Mouse (Mus musculus): ENCODE data around the gene Rmnd5b. TPM values are rescaled to one million over a fixed set of nuclear protein-coding genes. Genes with fewer than 3 reads are reported as not detected.
A peak's percentile ranks its signal among the peaks of the same experiment; 100 is the strongest.

Rmnd5b gene
- polyA plus RNA-seq, 1 experiment: 62.3 TPM

DNA sequence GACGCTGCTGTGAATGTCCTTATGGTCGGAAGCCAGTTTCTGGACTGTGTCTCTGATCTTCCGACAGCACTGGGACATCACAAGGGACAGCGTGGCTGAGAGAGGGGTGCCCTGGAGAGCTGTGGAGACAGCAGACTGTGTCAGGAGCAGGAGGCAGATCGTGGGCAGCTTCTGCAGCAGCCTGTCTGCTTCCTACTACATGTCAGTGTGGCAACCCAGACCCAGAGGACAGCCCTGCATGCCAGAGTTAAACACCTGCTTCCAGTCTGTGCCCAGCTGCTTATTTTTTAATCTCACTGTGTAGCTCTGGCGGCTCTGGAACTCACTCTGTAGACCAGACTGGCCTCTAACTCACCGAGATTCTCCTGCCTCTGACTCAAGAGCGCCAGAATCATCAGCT, 7.8 kb downstream of the Rmnd5b start:
- H3K4me1 ChIP-seq (ENCODE audit: control insufficient read depth, insufficient read depth, low read length): peaks cover 7% of the 10 kb centered on the region
- TF ChIP-seq POLR2A (IDR thresholded peaks at IDR 0.05; ENCODE audit: borderline replicate concordance, insufficient read depth, low read length) (no peak), CTCF (IDR thresholded peaks at IDR 0.05; ENCODE audit: borderline replicate concordance, insufficient read depth, low read depth, low read length) (no peak)
- no peak overlapping the region for H3K27ac ChIP-seq (ENCODE audit: insufficient read depth, low read length)
- no peaks in the 10 kb centered on the region for H3K27me3 ChIP-seq (ENCODE audit: control insufficient read depth, insufficient read depth, low read length)
- DNase-seq: no peak
- 68% methylated on average over 8 of the region's 8 CpGs for WGBS
- no peak overlapping the region for H3K4me3 ChIP-seq (replicated peaks; ENCODE audit: insufficient read depth, low read depth, low read length)

DNA sequence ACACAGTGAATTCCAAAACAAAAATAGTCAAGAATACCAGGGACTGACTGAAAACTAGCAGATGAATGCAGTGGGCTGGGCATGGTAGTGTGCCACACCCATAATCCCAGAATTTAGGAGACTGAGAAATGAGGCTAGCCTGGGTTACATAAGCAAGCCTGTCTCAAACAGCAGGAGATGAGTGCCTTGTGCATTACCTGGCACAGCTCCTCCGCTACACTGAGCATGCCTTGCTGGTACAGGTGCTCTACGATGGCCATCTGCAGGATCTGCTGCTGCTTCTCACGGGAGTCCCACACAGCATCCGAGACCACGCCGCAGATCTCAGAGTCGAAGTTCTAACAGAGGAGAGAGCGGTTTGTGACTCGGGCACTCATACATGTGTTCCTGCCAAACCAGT, 8.3 kb downstream of the Rmnd5b start:
- Histone ChIP-seq H3K4me1 (ENCODE audit: control insufficient read depth, insufficient read depth, low read length) (peaks cover 7% of the 10 kb centered on the region), H3K4me3 (replicated peaks; ENCODE audit: insufficient read depth, low read depth, low read length) (no peak overlapping the region), H3K27me3 (ENCODE audit: control insufficient read depth, insufficient read depth, low read length) (no peaks in the 10 kb centered on the region), H3K27ac (ENCODE audit: insufficient read depth, low read length) (no peak overlapping the region)
- 53% methylated on average over 9 of the region's 9 CpGs for WGBS
- DNase-seq: peak; percentile 54 to 61
- TF ChIP-seq CTCF (IDR thresholded peaks at IDR 0.05; ENCODE audit: borderline replicate concordance, insufficient read depth, low read depth, low read length) (no peak), POLR2A (IDR thresholded peaks at IDR 0.05; ENCODE audit: borderline replicate concordance, insufficient read depth, low read length) (no peak)

DNA sequence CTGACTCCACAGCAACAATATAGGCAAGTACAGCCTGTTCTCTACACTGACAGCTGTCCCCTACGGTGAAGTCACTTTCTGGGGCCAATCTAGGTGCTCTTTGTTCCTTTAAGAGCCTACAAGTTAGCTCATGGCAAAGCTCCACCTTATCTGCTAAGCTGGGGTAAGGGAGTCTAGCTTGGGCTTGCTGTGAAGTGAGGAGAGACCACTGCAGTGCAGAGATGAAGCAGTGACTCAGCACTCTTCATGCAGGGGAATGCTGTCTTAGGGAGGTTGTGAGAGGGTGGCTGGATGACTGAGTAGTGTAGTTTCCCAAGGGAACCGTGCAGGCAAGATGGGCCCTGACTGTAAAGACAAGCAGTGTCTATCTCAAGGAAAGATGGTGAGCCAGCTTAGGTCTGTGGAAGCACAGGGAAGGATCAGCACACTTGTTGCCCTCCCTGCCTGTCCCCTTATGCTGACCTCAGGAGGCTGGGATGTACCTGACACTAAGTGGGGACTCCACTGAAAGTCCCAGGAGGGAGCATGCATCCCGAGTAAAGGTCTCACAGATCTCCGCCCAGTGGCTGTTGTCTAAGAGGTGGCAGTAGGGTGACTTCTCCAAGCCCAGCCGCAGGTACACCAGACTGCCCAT, 10.4 kb downstream of the Rmnd5b start:
- Histone ChIP-seq H3K27ac (ENCODE audit: insufficient read depth, low read length) (no peak overlapping the region), H3K4me1 (ENCODE audit: control insufficient read depth, insufficient read depth, low read length) (peaks cover 7% of the 10 kb centered on the region), H3K4me3 (replicated peaks; ENCODE audit: insufficient read depth, low read depth, low read length) (no peak overlapping the region), H3K27me3 (ENCODE audit: control insufficient read depth, insufficient read depth, low read length) (no peaks in the 10 kb centered on the region)
- WGBS: 77% methylated on average over 5 of the region's 5 CpGs
- TF ChIP-seq CTCF (IDR thresholded peaks at IDR 0.05; ENCODE audit: borderline replicate concordance, insufficient read depth, low read depth, low read length): no peak
- no peak for DNase-seq

DNA sequence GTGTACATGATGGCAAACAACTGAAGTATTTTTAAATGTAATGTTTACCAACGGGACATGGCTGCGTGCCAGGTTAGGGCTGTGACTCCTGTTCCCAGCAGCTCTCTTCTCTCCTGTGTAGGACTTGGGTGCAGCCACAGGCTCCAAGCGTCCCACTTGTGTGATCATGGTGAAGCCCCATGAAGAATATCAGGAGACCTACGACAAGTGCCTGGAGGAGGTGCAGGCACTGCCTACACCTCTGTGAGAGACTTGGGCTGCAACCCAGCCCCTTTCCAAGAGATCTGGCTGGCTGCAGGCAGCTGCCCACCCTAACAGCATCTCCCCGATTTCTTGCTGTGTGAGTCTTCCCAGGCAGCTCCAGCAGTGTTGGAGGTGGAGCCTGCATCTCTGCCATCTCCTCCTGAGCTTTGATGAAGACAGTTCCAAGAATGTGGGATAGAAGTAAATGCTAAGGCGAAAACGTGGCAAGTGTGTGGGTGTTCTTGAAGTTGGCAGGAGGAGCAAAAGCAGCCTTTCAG, 12.7 kb downstream of the Rmnd5b start:
- TF ChIP-seq CTCF (IDR thresholded peaks at IDR 0.05; ENCODE audit: borderline replicate concordance, insufficient read depth, low read depth, low read length): no peak
- no peak for TF ChIP-seq POLR2A (IDR thresholded peaks at IDR 0.05; ENCODE audit: borderline replicate concordance, insufficient read depth, low read length)
- DNase-seq: no peak
- Histone ChIP-seq H3K27me3 (ENCODE audit: control insufficient read depth, insufficient read depth, low read length) (no peaks in the 10 kb centered on the region), H3K4me1 (ENCODE audit: control insufficient read depth, insufficient read depth, low read length) (peaks cover 7% of the 10 kb centered on the region), H3K4me3 (replicated peaks; ENCODE audit: insufficient read depth, low read depth, low read length) (no peak overlapping the region), H3K27ac (ENCODE audit: insufficient read depth, low read length) (no peak overlapping the region)
- WGBS: 74% methylated on average over 7 of the region's 7 CpGs

DNA sequence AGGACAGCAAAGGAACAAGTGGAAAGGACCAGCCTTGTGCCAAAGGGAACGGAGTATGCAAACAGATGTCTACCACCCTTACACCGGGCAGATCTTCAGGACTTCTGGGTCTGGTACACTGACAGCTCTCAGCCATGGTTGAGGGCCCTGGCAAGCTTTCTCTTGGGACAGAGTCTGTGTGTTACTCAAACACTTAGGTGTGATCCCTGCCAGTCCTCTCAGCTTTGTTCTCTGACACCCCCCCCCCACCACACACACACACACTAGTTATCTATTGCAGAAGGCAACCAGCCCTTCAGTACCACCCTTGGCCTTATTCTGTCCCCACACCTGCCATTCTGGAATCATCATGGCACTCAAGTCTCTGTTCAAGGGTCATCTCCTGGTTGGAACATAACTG, 13.9 kb downstream of the Rmnd5b start:
- Histone ChIP-seq H3K27ac (ENCODE audit: insufficient read depth, low read length) (no peak overlapping the region), H3K4me3 (replicated peaks; ENCODE audit: insufficient read depth, low read depth, low read length) (no peak overlapping the region), H3K4me1 (ENCODE audit: control insufficient read depth, insufficient read depth, low read length) (no peaks in the 10 kb centered on the region), H3K27me3 (ENCODE audit: control insufficient read depth, insufficient read depth, low read length) (no peaks in the 10 kb centered on the region)
- TF ChIP-seq POLR2A (IDR thresholded peaks at IDR 0.05; ENCODE audit: borderline replicate concordance, insufficient read depth, low read length) (no peak), CTCF (IDR thresholded peaks at IDR 0.05; ENCODE audit: borderline replicate concordance, insufficient read depth, low read depth, low read length) (no peak)
- DNase-seq: no peak
- 79% methylated on average over 2 of the region's 2 CpGs for WGBS

DNA sequence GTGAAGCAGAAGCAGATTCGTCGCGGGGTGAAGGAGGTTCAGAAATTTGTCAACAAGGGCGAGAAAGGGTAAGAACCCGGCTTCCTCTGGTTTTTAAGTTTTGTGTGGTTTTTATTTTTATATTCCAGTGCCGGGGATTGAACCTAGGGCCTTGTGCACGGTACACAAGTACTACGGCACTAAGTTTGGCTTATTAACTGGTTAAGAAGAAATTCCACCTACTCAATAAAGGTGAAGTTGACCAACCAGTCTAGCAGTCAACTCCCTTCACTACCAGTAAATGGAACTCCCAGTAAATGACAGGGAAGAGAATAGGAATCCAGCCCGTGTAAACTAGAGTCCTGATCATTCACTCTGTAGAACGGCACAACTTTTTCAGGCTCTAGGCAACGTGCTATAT, 15.6 kb downstream of the Rmnd5b start:
- no peak overlapping the region for H3K27ac ChIP-seq (ENCODE audit: insufficient read depth, low read length)
- H3K27me3 ChIP-seq (ENCODE audit: control insufficient read depth, insufficient read depth, low read length): no peaks in the 10 kb centered on the region
- WGBS: 1% methylated on average over 11 of the region's 11 CpGs
- peak overlapping the region; percentile 91 for H3K4me3 ChIP-seq (replicated peaks; ENCODE audit: insufficient read depth, low read depth, low read length)
- TF ChIP-seq CTCF (IDR thresholded peaks at IDR 0.05; ENCODE audit: borderline replicate concordance, insufficient read depth, low read depth, low read length) (no peak), POLR2A (IDR thresholded peaks at IDR 0.05; ENCODE audit: borderline replicate concordance, insufficient read depth, low read length) (no peak)
- no peaks in the 10 kb centered on the region; the same call in 1 of the 2 replicates for H3K4me1 ChIP-seq (ENCODE audit: control insufficient read depth, insufficient read depth, low read length)
- no peak for DNase-seq

DNA sequence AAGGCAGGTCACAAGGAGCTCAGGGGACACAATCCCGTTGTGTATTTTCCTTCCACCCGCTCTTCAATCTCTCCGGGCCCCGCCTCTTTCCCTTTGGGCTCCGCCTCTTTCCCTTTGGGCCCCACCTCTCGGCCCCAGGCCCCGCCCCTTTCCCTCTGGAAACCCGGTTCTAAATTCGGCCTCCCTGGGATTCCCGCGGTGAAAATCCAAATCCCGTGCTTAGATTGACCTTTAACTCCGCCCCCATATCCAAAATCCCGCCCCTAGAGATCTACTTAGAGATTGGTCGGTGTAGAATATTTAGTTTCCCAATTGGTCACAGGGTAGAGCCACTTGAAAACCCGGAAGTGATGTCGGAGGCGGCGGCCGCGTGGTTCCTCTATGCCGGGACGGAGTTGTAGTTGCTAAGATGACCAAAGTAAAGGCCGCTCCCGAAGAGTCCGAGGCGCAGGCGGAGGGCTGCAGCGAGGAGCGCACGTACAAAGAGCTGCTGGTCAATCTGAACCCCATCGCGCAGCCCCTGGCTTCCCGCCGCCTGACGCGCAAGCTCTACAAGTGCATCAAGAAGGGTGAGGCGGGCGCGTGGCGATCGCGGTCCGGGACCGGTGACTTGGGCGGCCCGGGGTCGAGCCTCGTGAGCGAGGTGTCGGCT, 16.2 kb downstream of the Rmnd5b start, which contains the start of gene Nhp2:
Nhp2 (plus strand) TSS at position 327 of the 652 bp plus-strand sequence.
- peak; percentile 28; the same call in 1 of the 2 replicates for TF ChIP-seq POLR2A (IDR thresholded peaks at IDR 0.05; ENCODE audit: borderline replicate concordance, insufficient read depth, low read length)
- TF ChIP-seq CTCF (IDR thresholded peaks at IDR 0.05; ENCODE audit: borderline replicate concordance, insufficient read depth, low read depth, low read length): no peak
- H3K27ac ChIP-seq (ENCODE audit: insufficient read depth, low read length): no peak within 1 kb of the TSS
- no peaks in the 10 kb centered on the region for H3K27me3 ChIP-seq (ENCODE audit: control insufficient read depth, insufficient read depth, low read length)
- under 1% methylated on average over 51 of the region's 51 CpGs for WGBS
- no peaks in the 10 kb centered on the region; the same call in 1 of the 2 replicates for H3K4me1 ChIP-seq (ENCODE audit: control insufficient read depth, insufficient read depth, low read length)
- DNase-seq: peak; percentile 90 to 94
- peak within 1 kb of the TSS; percentile 91 for H3K4me3 ChIP-seq (replicated peaks; ENCODE audit: insufficient read depth, low read depth, low read length)

Measured in cerebellum, adult 2 months (tissue).